Mouse (Mus musculus) heart, embryonic 12.5 days (tissue): ENCODE results near the gene Rs1. TPM values are rescaled to one million over a fixed set of nuclear protein-coding genes. Genes with fewer than 3 reads are reported as not detected.

Experiments
- ATAC-seq: fragments of 200-750 bp; cut with Nextera tagmentation; 2 replicates; pipeline ENCODE4 v1.8.0; 2017; ENCODE audit warnings: moderate TSS enrichment, moderate library complexity; ENCODE audit not compliant: insufficient number of reproducible peaks, low FRiP score
- H3K27ac ChIP-seq: fragments of 300-500 bp; sonication (generic); 2 replicates; pipeline ENCODE4 v1.5.1; 2016; ENCODE audit warnings: mild to moderate bottlenecking, moderate library complexity; ENCODE audit not compliant: poor library complexity, severe bottlenecking
- H3K27me3 ChIP-seq: fragments of 300-500 bp; sonication (generic); replicated peaks from 2 replicates; pipeline ENCODE4 v1.6.1; 2016; ENCODE audit warnings: mild to moderate bottlenecking, moderate library complexity
- H3K36me3 ChIP-seq: fragments of 300-500 bp; sonication (generic); 2 replicates; pipeline ENCODE4 v1.6.1; 2016; ENCODE audit warnings: mild to moderate bottlenecking, moderate library complexity
- H3K4me1 ChIP-seq: fragments of 300-500 bp; sonication (generic); replicated peaks from 2 replicates; pipeline ENCODE4 v1.6.1; 2016; ENCODE audit warnings: mild to moderate bottlenecking
- H3K4me2 ChIP-seq: fragments of 300-500 bp; sonication (generic); 2 replicates; pipeline ENCODE4 v1.6.1; 2016; ENCODE audit warnings: mild to moderate bottlenecking, moderate library complexity
- H3K4me3 ChIP-seq: fragments of 300-500 bp; sonication (generic); 2 replicates; pipeline ENCODE4 v1.5.1; 2016; ENCODE audit warnings: mild to moderate bottlenecking
- H3K9ac ChIP-seq: fragments of 300-500 bp; sonication (generic); 2 replicates; pipeline ENCODE4 v1.6.1; 2016; ENCODE audit warnings: mild to moderate bottlenecking, moderate library complexity
- H3K9me3 ChIP-seq: fragments of 300-500 bp; sonication (generic); replicated peaks from 2 replicates; pipeline ENCODE4 v1.6.1; 2016; ENCODE audit warnings: mild to moderate bottlenecking, moderate library complexity
- WGBS: fragments of 180-500 bp; shearing (Covaris S2); methylation state at CpG from one replicate; pipeline ENCODE4 v1.1.7; 2016; 5-methylcytosine and 5-hydroxymethylcytosine counted together
- polyA plus RNA-seq: library from polyadenylated mRNA; unstranded; fragments of >200 nt; fragmentation: Nextera tagmentation; extraction: Ambion mirVana; gene quantifications from 2 replicates; pipeline ENCODE4 v1.2.1, GENCODE M21; 2016

Rs1 gene
- polyA plus RNA-seq, 1 experiment from 2014 or later, result not detected

GRCm38 (mm10) chrX:160804409-160805150 lies 36.8 kb downstream of the Rs1 start:
- no peaks in the 10 kb centered on the region for H3K36me3 ChIP-seq

GRCm38 (mm10) chrX:160808226-160808625 lies 40.4 kb downstream of the Rs1 start:
- Histone ChIP-seq H3K4me3 (no peak overlapping the region), H3K4me1 (no peaks in the 10 kb centered on the region), H3K9ac (no peak overlapping the region), H3K27ac (no peak overlapping the region), H3K27me3 (no peaks in the 10 kb centered on the region), H3K36me3 (no peaks in the 10 kb centered on the region), H3K4me2 (no peak overlapping the region), H3K9me3 (no peaks in the 10 kb centered on the region)
- 77% methylated on average over 7 of the region's 7 CpGs for WGBS
- ATAC-seq, result no peak

More at GRCm38 (mm10) chrX:160804409-160805150, 36.8 kb downstream of the Rs1 start:
- WGBS, result 82% methylated on average over 4 of the region's 4 CpGs
- Histone ChIP-seq H3K9ac (no peak overlapping the region), H3K27ac (no peak overlapping the region), H3K4me2 (no peak overlapping the region), H3K27me3 (no peaks in the 10 kb centered on the region), H3K4me3 (no peak overlapping the region), H3K4me1 (no peaks in the 10 kb centered on the region), H3K9me3 (no peaks in the 10 kb centered on the region)
- ATAC-seq, result no peak

Other genes with a start within 250 kb of the Rs1 start
- gene Ppef1, start 32.2 kb upstream of the Rs1 start, polyA plus RNA-seq, result not detected in 2 replicates
- 0.09 and 0.22 TPM in 2 replicates for gene Gja6, start 139.0 kb downstream of the Rs1 start, polyA plus RNA-seq
- 1.9 and 2.2 TPM in 2 replicates for gene Cdkl5, start 226.7 kb downstream of the Rs1 start, polyA plus RNA-seq